Mouse (Mus musculus): ENCODE data around the gene Rsrc1.

- TF ChIP-seq CTCF (conservative IDR thresholded peaks at IDR 0.05; ENCODE audit: low read length) (no peak), NANOG (IDR thresholded peaks at IDR 0.05; ENCODE audit: borderline replicate concordance, low read length) (no peak), POU5F1 (IDR thresholded peaks at IDR 0.05; ENCODE audit: borderline replicate concordance, low read length) (no peak)
These were observed 8.8 kb upstream of the Rsrc1 start for GRCm38 (mm10) chr3:66972191-66972950.

All from E14TG2a.4 (cell line).